ENCODE assay signal across 7 mouse cellular contexts in genomic region chr12:84009171-84009965, GRCm38 (mm10). TPM values are rescaled to one million over a fixed set of nuclear protein-coding genes. Genes with fewer than 3 reads are reported as not detected.
DNase-seq lines count a peak whose midpoint lies in the region; ATAC-seq and TF ChIP-seq lines count a peak whose summit lies in the region.
"Not testable (repeated sequence)": the region's sequence is repeated elsewhere in the genome, so short reads cannot be mapped to it uniquely, and the experiment has no call there.

Acot1 (plus strand) TSS chr12:84009490.

- H3K9ac ChIP-seq in heart, embryonic 13.5 days = peak within 1 kb of the TSS; percentile 80
- peak within 1 kb of the TSS; percentile 68 for H3K9ac ChIP-seq in kidney, embryonic 16.5 days (replicated peaks; ENCODE audit: low read length)
- H3K9ac ChIP-seq in limb, embryonic 15.5 days = peak within 1 kb of the TSS; percentile 40
- H3K9ac ChIP-seq in midbrain, embryonic 14.5 days (replicated peaks; ENCODE audit: low read length) = peak within 1 kb of the TSS; percentile 46; the same call in 1 of the 2 replicates

- H3K9me3 ChIP-seq in forebrain, embryonic 10.5 days; heart, embryonic 13.5 days; kidney, embryonic 16.5 days (ENCODE audit: low read length); limb, embryonic 15.5 days; midbrain, embryonic 14.5 days (ENCODE audit: control insufficient read depth, low read length): not testable (repeated sequence)

- H3K4me1 ChIP-seq in forebrain, embryonic 10.5 days = peaks cover 42% of the 10 kb centered on the region
- H3K4me1 ChIP-seq in heart, embryonic 13.5 days = peaks cover 26% of the 10 kb centered on the region
- H3K4me1 ChIP-seq in kidney, embryonic 16.5 days (ENCODE audit: insufficient read depth, low read length) = peaks cover 28% of the 10 kb centered on the region
- peaks cover 16% of the 10 kb centered on the region for H3K4me1 ChIP-seq in limb, embryonic 15.5 days
- H3K4me1 ChIP-seq in midbrain, embryonic 14.5 days (ENCODE audit: control insufficient read depth, insufficient read depth, low read length) = peaks cover 17% of the 10 kb centered on the region
- H3K4me1 ChIP-seq in spleen, adult 2 months (ENCODE audit: control insufficient read depth, insufficient read depth, insufficient read length) = not testable (repeated sequence)

- peak within 1 kb of the TSS; percentile 71 for H3K4me2 ChIP-seq in heart, embryonic 13.5 days
- peak within 1 kb of the TSS; percentile 56 for H3K4me2 ChIP-seq in kidney, embryonic 16.5 days (replicated peaks; ENCODE audit: low read depth, low read length)
- peak within 1 kb of the TSS; percentile 52 for H3K4me2 ChIP-seq in limb, embryonic 15.5 days
- peak within 1 kb of the TSS; percentile 56 for H3K4me2 ChIP-seq in midbrain, embryonic 14.5 days (ENCODE audit: low read length)

- TF ChIP-seq POLR2A in spleen, adult 2 months (IDR thresholded peaks at IDR 0.05; ENCODE audit: low read depth, low read length) = not testable (repeated sequence)

- peak; percentile 72 for DNase-seq in brain, embryonic 18.5 days (ENCODE audit: low read depth, low spot score)
- DNase-seq in forebrain, embryonic 10.5 days (ENCODE audit: extremely low spot score, low spot score) = peak; percentile 72
- peak; percentile 82 for DNase-seq in midbrain, embryonic 14.5 days
- DNase-seq in spleen, adult 2 months (ENCODE audit: low read depth in 1 of 2, low spot score in 2 of 2) = peak in 1 of 2 experiments; percentile 18

- peak within 1 kb of the TSS; percentile 54 for H3K4me3 ChIP-seq in forebrain, embryonic 10.5 days
- H3K4me3 ChIP-seq in heart, embryonic 13.5 days = peak within 1 kb of the TSS; percentile 57
- H3K4me3 ChIP-seq in kidney, embryonic 16.5 days (ENCODE audit: low read length) = peak within 1 kb of the TSS; percentile 52
- H3K4me3 ChIP-seq in limb, embryonic 15.5 days = peak within 1 kb of the TSS; percentile 52
- peak within 1 kb of the TSS; percentile 43 for H3K4me3 ChIP-seq in midbrain, embryonic 14.5 days (replicated peaks; ENCODE audit: low read depth, low read length)
- H3K4me3 ChIP-seq in spleen, adult 2 months (ENCODE audit: extremely low read depth, insufficient read depth, insufficient read length) = peak within 1 kb of the TSS; percentile 52

- peak; percentile 80 for ATAC-seq in heart, embryonic 13.5 days (ENCODE audit: extremely low read depth, insufficient number of reproducible peaks, low FRiP score, low TSS enrichment)
- ATAC-seq in kidney, embryonic 16.5 days (ENCODE audit: low FRiP score, low TSS enrichment) = peak; percentile 97
- peak; percentile 89 for ATAC-seq in limb, embryonic 15.5 days (ENCODE audit: insufficient number of reproducible peaks, low FRiP score, low TSS enrichment, low read depth)
- peak; percentile 90 for ATAC-seq in midbrain, embryonic 14.5 days (ENCODE audit: low FRiP score, low TSS enrichment)

- H3K27me3 ChIP-seq in forebrain, embryonic 10.5 days (ENCODE audit: poor library complexity, severe bottlenecking) = peaks cover 12% of the 10 kb centered on the region; the same call in 1 of the 2 replicates
- not testable (repeated sequence) for H3K27me3 ChIP-seq in heart, embryonic 13.5 days (replicated peaks); kidney, embryonic 16.5 days (ENCODE audit: insufficient read depth, low read length); limb, embryonic 15.5 days; midbrain, embryonic 14.5 days (ENCODE audit: control insufficient read depth, insufficient read depth, low read length); spleen, adult 2 months (ENCODE audit: control insufficient read depth, insufficient read depth, low read length)

- WGBS in forebrain, embryonic 10.5 days = 2% methylated on average over 55 of the region's 70 CpGs
- 3% methylated on average over 59 of the region's 70 CpGs for WGBS in heart, embryonic 13.5 days
- 2% methylated on average over 50 of the region's 70 CpGs for WGBS in kidney, embryonic 16.5 days
- 1% methylated on average over 63 of the region's 70 CpGs for WGBS in limb, embryonic 15.5 days
- WGBS in midbrain, embryonic 14.5 days = under 1% methylated on average over 53 of the region's 70 CpGs
- 1% methylated on average over 70 of the region's 70 CpGs for WGBS in spleen, adult 2 months

- peak within 1 kb of the TSS; percentile 84 for H3K27ac ChIP-seq in forebrain, embryonic 10.5 days
- peak within 1 kb of the TSS; percentile 67 for H3K27ac ChIP-seq in heart, embryonic 13.5 days (replicated peaks)
- H3K27ac ChIP-seq in kidney, embryonic 16.5 days (ENCODE audit: low read length) = peak within 1 kb of the TSS; percentile 68
- peak within 1 kb of the TSS; percentile 75 for H3K27ac ChIP-seq in limb, embryonic 15.5 days
- H3K27ac ChIP-seq in midbrain, embryonic 14.5 days (replicated peaks; ENCODE audit: low read depth, low read length) = peak within 1 kb of the TSS; percentile 67
- H3K27ac ChIP-seq in spleen, adult 2 months (ENCODE audit: insufficient read depth, low read length) = not testable (repeated sequence)

- not testable (repeated sequence) for H3K36me3 ChIP-seq in forebrain, embryonic 10.5 days (replicated peaks); heart, embryonic 13.5 days; kidney, embryonic 16.5 days (ENCODE audit: insufficient read depth, low read length); limb, embryonic 15.5 days; midbrain, embryonic 14.5 days (ENCODE audit: control insufficient read depth, insufficient read depth, low read length); spleen, adult 2 months (ENCODE audit: control insufficient read depth, insufficient read depth, low read length)

- not testable (repeated sequence) for TF ChIP-seq CTCF in spleen, adult 2 months (IDR thresholded peaks at IDR 0.05; ENCODE audit: extremely low read depth, insufficient read depth, insufficient read length, insufficient replicate concordance)

RNA-seq across cellular contexts. Expression of gene Acot1, which starts in this region (rescaled TPM):
- 22.4 and 23.5 TPM in 2 replicates for polyA plus RNA-seq in forebrain, embryonic 10.5 days (2016; fragmentation: Nextera tagmentation; extraction: Ambion mirVana)
- 20.8 and 22.4 TPM in 2 replicates for polyA plus RNA-seq in heart, embryonic 13.5 days (2015; fragmentation: Nextera tagmentation; extraction: Ambion mirVana)
- polyA plus RNA-seq in kidney, embryonic 16.5 days (2015; fragmentation: Nextera tagmentation; extraction: Ambion mirVana) = 69.0 and 69.8 TPM in 2 replicates
- polyA plus RNA-seq in limb, embryonic 15.5 days (2015; fragmentation: Nextera tagmentation; extraction: Ambion mirVana) = 58.3 and 59.5 TPM in 2 replicates
- 98.3 and 108 TPM in 2 replicates for polyA plus RNA-seq in midbrain, embryonic 14.5 days (2014; fragmentation: Nextera tagmentation; extraction: Ambion mirVana)
- 2.2 and 2.8 TPM in 2 replicates for polyA plus RNA-seq in spleen, adult 2 months (2012; rRNA removed)
